Mouse (Mus musculus) liver, embryonic 12.5 days (tissue): ENCODE data around the gene Naaladl2. TPM values are rescaled to one million over a fixed set of nuclear protein-coding genes. Genes with fewer than 3 reads are reported as not detected.

ENCODE experiments used
- ATAC-seq: fragments of 200-750 bp; cut with Nextera tagmentation; 2 replicates; pipeline ENCODE4 v1.8.0; 2017; ENCODE audit warnings: moderate number of reproducible peaks, mild to moderate bottlenecking, moderate library complexity
- H3K27ac ChIP-seq: fragments of 300-500 bp; sonication (generic); 2 replicates; pipeline ENCODE4 v1.5.1; 2016; ENCODE audit warnings: mild to moderate bottlenecking
- H3K27me3 ChIP-seq: fragments of 300-500 bp; sonication (generic); replicated peaks from 2 replicates; pipeline ENCODE4 v1.6.1; 2016; ENCODE audit warnings: mild to moderate bottlenecking, moderate library complexity
- H3K36me3 ChIP-seq: fragments of 300-500 bp; sonication (generic); 2 replicates; pipeline ENCODE4 v1.6.1; 2016; ENCODE audit warnings: mild to moderate bottlenecking, moderate library complexity
- H3K4me1 ChIP-seq: fragments of 300-500 bp; sonication (generic); 2 replicates; pipeline ENCODE4 v1.6.1; 2016
- H3K4me2 ChIP-seq: fragments of 300-500 bp; sonication (generic); 2 replicates; pipeline ENCODE4 v1.6.1; 2016; ENCODE audit warnings: mild to moderate bottlenecking, moderate library complexity
- H3K4me3 ChIP-seq: fragments of 300-500 bp; sonication (generic); 2 replicates; pipeline ENCODE4 v1.5.1; 2016; ENCODE audit warnings: mild to moderate bottlenecking, moderate library complexity
- H3K9ac ChIP-seq: fragments of 300-500 bp; sonication (generic); 2 replicates; pipeline ENCODE4 v1.6.1; 2016; ENCODE audit warnings: mild to moderate bottlenecking, moderate library complexity
- H3K9me3 ChIP-seq: fragments of 300-500 bp; sonication (generic); replicated peaks from 2 replicates; pipeline ENCODE4 v1.6.1; 2016; ENCODE audit warnings: mild to moderate bottlenecking, moderate library complexity
- WGBS: fragments of 180-500 bp; shearing (Covaris S2); methylation state at CpG from one replicate; pipeline ENCODE4 v1.1.7; 2016; ENCODE audit not compliant: insufficient replicate concordance; 5-methylcytosine and 5-hydroxymethylcytosine counted together
- polyA plus RNA-seq: library from polyadenylated mRNA; unstranded; fragments of >200 nt; fragmentation: Nextera tagmentation; extraction: Ambion mirVana; gene quantifications from 2 replicates; pipeline ENCODE4 v1.2.1, GENCODE M21; 2016

The Naaladl2 gene
- polyA plus RNA-seq, 1 experiment from 2014 or later, result 0.25 TPM

DNA sequence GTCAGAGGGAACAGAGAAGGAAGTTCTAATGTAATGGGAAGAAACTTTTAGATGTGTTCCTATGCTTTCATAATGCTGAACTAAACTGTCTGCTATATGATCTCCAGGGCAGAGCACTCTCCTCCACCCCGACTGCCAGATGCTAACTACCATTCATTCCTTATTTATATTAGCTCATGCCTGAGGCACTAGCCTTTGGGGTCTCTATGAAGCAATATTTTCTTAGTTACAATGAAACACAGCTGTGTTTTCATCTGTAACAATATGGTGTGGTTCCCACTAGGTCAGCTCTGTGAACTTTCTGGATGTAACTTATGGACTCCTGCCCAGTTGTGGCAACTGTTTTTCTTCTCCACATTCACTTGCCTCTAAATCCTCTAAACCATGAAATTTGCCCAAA lies 514.0 kb downstream of the Naaladl2 start:
- H3K9ac ChIP-seq, result no peak overlapping the region

DNA sequence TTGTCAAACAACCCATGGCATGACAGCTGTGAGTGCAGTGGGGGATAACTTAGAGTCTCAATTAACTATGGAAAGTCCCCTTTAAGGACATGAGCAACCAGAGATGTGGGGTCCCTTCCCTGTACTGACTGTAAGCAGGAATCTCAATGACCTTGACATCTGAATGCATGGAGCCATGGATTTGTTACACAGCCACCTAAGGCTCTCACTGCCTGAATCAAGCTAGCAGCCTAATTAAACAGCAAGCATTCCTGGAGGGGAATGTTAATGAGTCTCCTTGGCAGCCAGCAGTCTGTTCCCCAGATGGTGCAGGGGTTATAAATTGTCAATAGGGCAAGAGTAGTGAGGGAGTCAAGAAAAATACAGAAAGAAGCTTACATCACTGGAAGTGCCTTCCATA lies 538.6 kb downstream of the Naaladl2 start:
- no peaks in the 10 kb centered on the region for H3K4me1 ChIP-seq
- no peak overlapping the region for H3K9ac ChIP-seq
- H3K9me3 ChIP-seq, result no peaks in the 10 kb centered on the region
- ATAC-seq, result no peak
- no peak overlapping the region for H3K27ac ChIP-seq
- no peak overlapping the region for H3K4me3 ChIP-seq
- no peaks in the 10 kb centered on the region for H3K27me3 ChIP-seq
- H3K36me3 ChIP-seq, result no peaks in the 10 kb centered on the region
- H3K4me2 ChIP-seq, result no peak overlapping the region

More for the DNA sequence above, 514.0 kb downstream of the Naaladl2 start:
- no peaks in the 10 kb centered on the region for H3K4me1 ChIP-seq
- no peaks in the 10 kb centered on the region for H3K9me3 ChIP-seq
- no peak overlapping the region for H3K27ac ChIP-seq
- H3K4me3 ChIP-seq, result no peak overlapping the region
- no peak overlapping the region for H3K4me2 ChIP-seq
- no peak for ATAC-seq
- H3K27me3 ChIP-seq, result no peaks in the 10 kb centered on the region
- 36% methylated on average over 1 of the region's 1 CpGs for WGBS
- no peaks in the 10 kb centered on the region for H3K36me3 ChIP-seq

DNA sequence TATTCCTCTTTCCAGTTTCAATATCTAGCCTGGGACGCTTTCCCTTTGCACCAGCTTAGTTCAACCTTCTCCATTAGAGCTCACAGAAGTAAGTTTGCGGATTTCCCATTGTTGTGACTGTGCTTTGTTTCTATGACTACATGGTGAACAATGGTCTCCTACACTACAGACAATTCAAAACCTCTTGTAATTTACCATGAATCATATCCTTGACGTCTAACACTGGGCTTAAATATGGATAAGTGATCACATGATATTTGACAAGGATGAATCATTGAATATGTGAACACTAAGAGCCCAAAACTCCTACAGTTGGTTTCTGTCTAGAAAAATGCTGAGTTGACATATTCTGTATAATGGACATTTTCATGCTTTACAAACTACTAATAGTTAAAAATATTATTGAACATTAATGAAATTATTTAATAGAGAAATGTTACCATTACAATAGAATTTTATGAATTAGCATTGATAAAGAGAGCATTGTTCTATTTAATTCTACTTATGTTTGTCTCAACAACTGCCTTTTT lies 539.2 kb downstream of the Naaladl2 start:
- Histone ChIP-seq H3K36me3 (no peaks in the 10 kb centered on the region), H3K4me3 (no peak overlapping the region), H3K9ac (no peak overlapping the region), H3K27ac (no peak overlapping the region), H3K9me3 (no peaks in the 10 kb centered on the region), H3K27me3 (no peaks in the 10 kb centered on the region), H3K4me2 (no peak overlapping the region), H3K4me1 (no peaks in the 10 kb centered on the region)
- no peak for ATAC-seq
- 62% methylated on average over 3 of the region's 3 CpGs for WGBS

DNA sequence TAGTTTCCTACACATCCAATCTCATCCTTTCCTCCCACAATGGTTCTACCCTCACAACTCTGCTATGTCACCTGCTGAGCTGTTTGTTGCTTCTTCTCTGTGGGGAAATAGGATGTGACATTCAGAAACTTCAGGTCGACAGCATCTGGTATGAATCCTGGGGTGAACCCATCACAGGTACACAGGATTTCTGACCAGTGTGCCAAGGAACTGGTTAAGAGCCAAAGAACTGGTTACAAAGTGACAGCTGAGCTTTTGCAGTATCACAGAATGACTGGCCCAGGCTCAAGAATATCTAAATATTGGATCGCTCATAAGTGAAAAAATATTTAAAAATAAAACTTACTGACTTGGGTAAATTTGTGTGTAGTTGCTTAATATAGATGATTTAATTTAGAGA lies 548.6 kb downstream of the Naaladl2 start:
- no peak overlapping the region for H3K4me3 ChIP-seq
- no peaks in the 10 kb centered on the region for H3K4me1 ChIP-seq
- H3K27me3 ChIP-seq, result no peaks in the 10 kb centered on the region
- no peak for ATAC-seq
- no peak overlapping the region for H3K4me2 ChIP-seq
- no peak overlapping the region for H3K27ac ChIP-seq
- H3K36me3 ChIP-seq, result no peaks in the 10 kb centered on the region
- 49% methylated on average over 2 of the region's 2 CpGs for whole genome bisulfite sequencing
- H3K9ac ChIP-seq, result no peak overlapping the region
- no peaks in the 10 kb centered on the region for H3K9me3 ChIP-seq

DNA sequence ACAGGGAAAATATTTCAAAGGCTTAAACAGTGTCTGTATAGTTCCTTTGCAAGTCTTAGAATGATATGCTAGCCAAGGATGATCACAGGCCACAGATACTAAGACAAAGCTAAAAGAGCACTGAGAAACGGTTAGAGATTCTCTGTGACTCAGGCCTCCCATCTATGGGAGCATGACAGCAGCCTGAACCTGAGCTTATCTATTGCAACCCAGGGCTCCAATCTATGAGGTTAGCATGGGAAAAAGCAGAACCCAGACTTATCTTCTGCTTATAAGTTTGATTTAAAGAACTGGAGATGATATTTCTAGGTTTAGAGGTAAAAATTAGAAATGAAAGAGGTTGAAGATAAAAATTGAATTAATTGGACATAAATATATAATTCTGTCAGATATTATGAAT lies 587.4 kb downstream of the Naaladl2 start:
- Histone ChIP-seq H3K9ac (no peak overlapping the region), H3K27ac (no peak overlapping the region), H3K36me3 (no peaks in the 10 kb centered on the region), H3K4me1 (no peaks in the 10 kb centered on the region), H3K9me3 (no peaks in the 10 kb centered on the region), H3K4me3 (no peak overlapping the region), H3K27me3 (no peaks in the 10 kb centered on the region), H3K4me2 (no peak overlapping the region)
- WGBS, result 52% methylated on average over 1 of the region's 1 CpGs
- no peak for ATAC-seq

DNA sequence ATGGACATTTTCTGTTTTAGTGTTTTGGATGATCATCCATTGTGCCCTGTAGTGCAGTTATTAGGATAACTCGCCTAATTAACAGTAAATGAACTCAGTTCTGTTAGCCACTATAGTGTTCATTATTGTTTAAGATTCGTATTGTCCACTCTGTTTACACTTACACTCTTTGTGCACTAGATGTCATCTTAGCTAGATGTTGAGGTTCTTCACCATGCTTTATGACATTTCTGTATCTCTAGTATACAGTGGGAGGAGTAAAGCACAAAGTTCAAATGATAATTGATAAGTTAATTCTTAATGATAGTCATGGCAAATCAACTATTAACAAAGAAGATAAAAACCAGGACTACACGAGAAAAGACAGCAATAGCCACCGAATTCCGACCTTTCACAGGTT lies 590.4 kb downstream of the Naaladl2 start:
- H3K4me1 ChIP-seq, result no peaks in the 10 kb centered on the region
- no peaks in the 10 kb centered on the region for H3K36me3 ChIP-seq
- no peak overlapping the region for H3K9ac ChIP-seq
- H3K9me3 ChIP-seq, result no peaks in the 10 kb centered on the region
- H3K27ac ChIP-seq, result no peak overlapping the region
- H3K4me3 ChIP-seq, result no peak overlapping the region
- H3K4me2 ChIP-seq, result no peak overlapping the region
- no peak for ATAC-seq
- WGBS, result 51% methylated on average over 5 of the region's 5 CpGs
- no peaks in the 10 kb centered on the region for H3K27me3 ChIP-seq

DNA sequence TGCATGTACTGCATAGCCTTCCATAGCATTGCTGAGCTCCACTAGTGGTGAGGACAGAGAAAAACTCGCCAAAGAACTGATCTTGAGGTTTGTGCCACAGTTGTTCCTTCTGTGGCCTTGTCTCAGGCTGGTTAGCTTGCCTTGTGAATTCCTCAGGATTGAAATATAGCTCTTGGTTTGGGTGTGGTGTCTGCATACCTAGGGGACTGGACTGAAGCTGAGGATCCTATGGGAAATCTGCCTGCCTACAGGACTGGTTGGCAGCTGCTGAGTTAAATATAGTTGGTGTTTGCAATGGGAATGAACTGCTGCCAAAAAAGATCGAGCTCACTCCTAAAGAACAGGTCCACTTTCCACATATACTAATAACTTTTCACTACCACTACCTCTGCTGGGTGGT lies 591.4 kb downstream of the Naaladl2 start:
- no peak overlapping the region for H3K27ac ChIP-seq
- no peaks in the 10 kb centered on the region for H3K36me3 ChIP-seq
- H3K9me3 ChIP-seq, result no peaks in the 10 kb centered on the region
- H3K27me3 ChIP-seq, result no peaks in the 10 kb centered on the region
- no peaks in the 10 kb centered on the region for H3K4me1 ChIP-seq
- no peak for ATAC-seq
- H3K4me2 ChIP-seq, result no peak overlapping the region
- no peak overlapping the region for H3K9ac ChIP-seq
- no peak overlapping the region for H3K4me3 ChIP-seq
- WGBS, result 54% methylated on average over 2 of the region's 2 CpGs

DNA sequence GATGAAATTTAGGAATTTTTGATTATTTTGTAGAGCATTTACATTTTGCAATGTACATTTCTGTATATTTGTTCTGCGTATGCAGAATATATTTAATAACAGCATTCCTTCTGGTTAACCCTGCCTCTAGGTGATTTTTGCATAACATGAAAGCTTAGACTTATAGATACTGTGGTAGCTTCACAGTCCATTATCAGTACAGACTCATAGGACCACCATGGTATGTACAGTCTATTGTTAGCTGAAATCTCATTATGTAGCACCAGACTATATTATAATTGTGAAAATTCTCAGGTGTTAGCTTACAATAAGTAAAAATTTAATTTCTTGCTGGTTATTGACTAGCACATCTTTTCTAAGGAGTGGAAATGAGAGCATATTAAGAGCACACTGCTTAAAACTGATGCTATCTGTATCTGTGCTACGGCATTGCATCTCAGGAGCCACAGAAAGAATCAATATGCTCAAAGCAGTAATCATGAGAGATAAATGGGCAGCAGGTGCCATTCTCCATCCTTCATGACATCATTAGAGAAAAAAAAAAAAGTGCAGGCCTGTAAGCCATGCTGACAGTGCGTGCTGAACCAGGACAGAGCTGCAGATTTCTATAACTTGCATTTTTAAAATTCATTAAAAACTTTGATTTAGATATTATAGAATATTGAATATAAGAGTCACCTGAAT lies 610.1 kb downstream of the Naaladl2 start:
- no peaks in the 10 kb centered on the region for H3K36me3 ChIP-seq
- 71% methylated on average over 3 of the region's 3 CpGs for WGBS

DNA sequence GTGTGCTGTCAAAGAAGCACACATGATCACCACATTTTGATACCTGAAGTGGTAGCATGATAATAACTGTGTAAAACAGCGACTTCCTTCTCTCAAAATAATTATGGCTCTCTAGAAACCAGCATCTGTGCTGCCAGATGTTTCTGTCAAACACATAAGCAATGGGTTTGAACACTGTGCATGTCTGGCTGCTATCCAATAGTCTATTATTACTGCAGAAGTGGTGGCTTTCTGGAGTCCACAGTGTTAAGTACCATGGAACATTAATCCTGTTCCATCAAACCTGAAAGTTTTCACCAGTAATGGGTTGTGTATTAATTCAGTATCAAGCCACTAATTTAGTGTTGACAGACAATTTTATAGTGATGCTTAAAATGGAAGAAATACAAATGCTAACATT lies 629.1 kb downstream of the Naaladl2 start:
- H3K27ac ChIP-seq, result no peak overlapping the region
- no peak overlapping the region for H3K9ac ChIP-seq
- H3K9me3 ChIP-seq, result no peaks in the 10 kb centered on the region
- no peaks in the 10 kb centered on the region for H3K4me1 ChIP-seq
- no peaks in the 10 kb centered on the region for H3K27me3 ChIP-seq
- H3K36me3 ChIP-seq, result no peaks in the 10 kb centered on the region
- WGBS, result 28% methylated on average over 1 of the region's 1 CpGs
- H3K4me3 ChIP-seq, result no peak overlapping the region
- no peak overlapping the region for H3K4me2 ChIP-seq
- ATAC-seq, result no peak

More for the DNA sequence above, 610.1 kb downstream of the Naaladl2 start:
- ATAC-seq, result no peak
- no peaks in the 10 kb centered on the region for H3K9me3 ChIP-seq
- no peaks in the 10 kb centered on the region for H3K27me3 ChIP-seq
- no peak overlapping the region for H3K27ac ChIP-seq
- no peaks in the 10 kb centered on the region for H3K4me1 ChIP-seq
- H3K4me2 ChIP-seq, result no peak overlapping the region
- H3K4me3 ChIP-seq, result no peak overlapping the region
- no peak overlapping the region for H3K9ac ChIP-seq

DNA sequence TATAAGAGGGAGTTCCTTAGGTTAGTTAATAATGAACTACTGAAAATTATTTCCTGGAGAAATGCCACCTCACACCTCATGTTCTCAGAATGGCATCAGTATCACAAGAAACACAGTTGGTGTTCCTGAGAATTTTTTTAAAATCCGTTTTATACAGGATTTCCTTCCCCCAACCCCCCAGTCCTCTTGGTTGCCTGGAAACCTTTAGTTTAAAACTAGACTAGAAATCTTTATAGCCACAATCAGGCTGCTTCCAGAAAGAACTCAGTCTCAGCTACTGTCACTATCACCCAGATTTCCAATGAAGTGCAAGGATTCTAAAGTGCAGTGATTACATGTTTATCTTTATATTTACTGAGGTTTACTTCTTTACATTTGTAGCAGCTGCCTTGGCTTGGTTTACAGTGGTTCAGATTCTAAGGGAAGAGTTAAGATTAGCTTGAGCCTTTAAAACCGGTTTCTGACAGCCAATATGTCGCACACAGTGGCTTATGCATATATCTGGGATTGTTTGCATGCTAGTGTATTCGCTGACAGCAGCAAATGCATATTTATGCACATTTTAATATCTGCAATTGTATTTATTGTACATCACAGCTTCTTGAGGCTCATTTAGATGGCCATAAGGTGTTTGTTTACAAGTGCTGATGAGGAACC lies 657.5 kb downstream of the Naaladl2 start:
- Histone ChIP-seq H3K4me3 (no peak overlapping the region), H3K9ac (no peak overlapping the region), H3K36me3 (no peaks in the 10 kb centered on the region), H3K27me3 (no peaks in the 10 kb centered on the region), H3K9me3 (no peaks in the 10 kb centered on the region), H3K4me1 (no peaks in the 10 kb centered on the region), H3K27ac (no peak overlapping the region), H3K4me2 (no peak overlapping the region)
- ATAC-seq, result no peak
- 51% methylated on average over 4 of the region's 4 CpGs for WGBS

DNA sequence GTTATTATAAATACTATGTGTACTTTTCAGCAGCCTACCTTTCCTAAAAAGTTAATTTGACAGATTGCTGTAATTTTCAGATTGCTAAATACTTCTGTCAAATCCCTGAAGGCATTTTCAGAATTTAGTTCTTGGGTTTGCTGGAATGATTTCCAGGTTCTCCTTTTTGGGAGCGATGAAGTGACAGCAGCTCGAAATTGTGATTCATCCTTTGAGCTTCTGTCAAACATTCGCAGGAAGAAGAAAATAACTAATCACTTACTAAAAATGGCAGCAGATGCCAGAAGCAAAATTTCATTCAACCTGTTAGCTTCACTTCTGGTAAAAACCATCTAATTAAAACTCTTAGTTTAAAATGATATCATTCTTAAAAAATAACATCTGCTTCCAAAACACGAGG lies 680.1 kb downstream of the Naaladl2 start:
- 64% methylated on average over 4 of the region's 4 CpGs for WGBS
- no peaks in the 10 kb centered on the region for H3K27me3 ChIP-seq

DNA sequence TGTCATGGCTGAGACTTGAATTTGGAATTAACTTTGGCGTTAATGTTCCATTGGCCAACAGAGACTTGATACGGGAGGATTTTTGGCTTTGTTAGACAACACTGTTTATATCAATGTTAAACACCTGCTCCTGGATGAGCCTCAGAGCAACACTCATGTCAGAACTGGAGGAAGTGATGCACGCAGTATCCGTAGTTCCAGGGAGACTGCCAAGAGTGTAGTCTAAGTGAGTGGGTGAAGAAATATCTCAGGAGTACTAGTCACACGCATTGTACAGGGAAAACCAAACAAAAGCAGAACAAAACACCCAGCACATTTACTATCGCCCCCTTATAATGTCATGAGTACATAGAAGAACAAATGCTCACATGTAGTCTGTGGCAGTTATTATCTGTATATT lies 703.4 kb downstream of the Naaladl2 start:
- H3K4me2 ChIP-seq, result no peak overlapping the region
- no peak overlapping the region for H3K9ac ChIP-seq
- H3K27ac ChIP-seq, result no peak overlapping the region
- H3K27me3 ChIP-seq, result no peaks in the 10 kb centered on the region
- no peak for ATAC-seq
- H3K36me3 ChIP-seq, result no peaks in the 10 kb centered on the region
- no peaks in the 10 kb centered on the region for H3K9me3 ChIP-seq
- WGBS, result 79% methylated on average over 6 of the region's 6 CpGs
- no peaks in the 10 kb centered on the region for H3K4me1 ChIP-seq
- H3K4me3 ChIP-seq, result no peak overlapping the region

More for the DNA sequence above, 680.1 kb downstream of the Naaladl2 start:
- H3K4me3 ChIP-seq, result no peak overlapping the region
- no peaks in the 10 kb centered on the region for H3K9me3 ChIP-seq
- H3K4me2 ChIP-seq, result no peak overlapping the region
- no peak overlapping the region for H3K9ac ChIP-seq
- no peak for ATAC-seq
- no peaks in the 10 kb centered on the region for H3K4me1 ChIP-seq
- no peak overlapping the region for H3K27ac ChIP-seq
- no peaks in the 10 kb centered on the region for H3K36me3 ChIP-seq
